Mouse (Mus musculus): ENCODE measurements around the gene Triobp.
"Not testable (repeated sequence)": the region's sequence is repeated elsewhere in the genome, so short reads cannot be mapped to it uniquely, and the experiment has no call there.

Triobp gene

GRCm38 (mm10) chr15:79001559-79001958 is 54.0 kb downstream of the Triobp start:
- DNase-seq = no peak

GRCm38 (mm10) chr15:79002036-79002435 is 54.5 kb downstream of the Triobp start:
- peak; percentile 39 to 67 for DNase-seq

- no peak for DNase-seq
Measured at GRCm38 (mm10) chr15:79003079-79003478, 55.6 kb downstream of the Triobp start.

GRCm38 (mm10) chr15:79005581-79005980 is 58.1 kb downstream of the Triobp start:
- no peak for DNase-seq

GRCm38 (mm10) chr15:79006638-79007037 is 59.1 kb downstream of the Triobp start:
- no peak for DNase-seq

- no peak for DNase-seq
Measured at GRCm38 (mm10) chr15:79007059-79007458, 59.5 kb downstream of the Triobp start.

- not testable (repeated sequence) for DNase-seq
Measured at GRCm38 (mm10) chr15:79007836-79008235, 60.3 kb downstream of the Triobp start.

GRCm38 (mm10) chr15:79009734-79010133 is 62.2 kb downstream of the Triobp start:
- no peak for DNase-seq

- DNase-seq = no peak
Measured at GRCm38 (mm10) chr15:79011550-79011949, 64.0 kb downstream of the Triobp start.

- no peak for DNase-seq
Measured at GRCm38 (mm10) chr15:79013382-79013781, 65.9 kb downstream of the Triobp start.

- no peak for DNase-seq
Measured at GRCm38 (mm10) chr15:79018191-79018590, 70.7 kb downstream of the Triobp start.

GRCm38 (mm10) chr15:79018886-79019285 is 71.4 kb downstream of the Triobp start:
- no peak for DNase-seq

- no peak for DNase-seq
Measured at GRCm38 (mm10) chr15:79022671-79023230, 75.2 kb downstream of the Triobp start.

GRCm38 (mm10) chr15:79023366-79023765 is 75.8 kb downstream of the Triobp start:
- DNase-seq = no peak

- DNase-seq = peak in 1 of 2 experiments; percentile 26
Measured at GRCm38 (mm10) chr15:79025687-79026308, 78.3 kb downstream of the Triobp start.

GRCm38 (mm10) chr15:79026511-79027290 is 79.2 kb downstream of the Triobp start:
- DNase-seq = peak; percentile 34 to 37

GRCm38 (mm10) chr15:79027291-79028205 is 80.0 kb downstream of the Triobp start:
- peak; percentile 41 to 57 for DNase-seq

GRCm38 (mm10) chr15:79028237-79028738 is 80.8 kb downstream of the Triobp start, which contains the start of gene H1f0:
H1f0 (plus strand) TSS chr15:79028450.
- peak; percentile 97 to 98 for DNase-seq

GRCm38 (mm10) chr15:79028823-79029484 is 81.4 kb downstream of the Triobp start:
- DNase-seq = no peak

GRCm38 (mm10) chr15:79029519-79030241 is 82.2 kb downstream of the Triobp start:
- DNase-seq = no peak

Measured in cerebellum, postnatal 36 days (tissue).